Mouse (Mus musculus): ENCODE results near the gene Thrb.

Thrb gene

GRCm38 (mm10) chr14:17972132-17972531 lies 312.1 kb downstream of the Thrb start:
- no peak for DNase-seq

- DNase-seq: no peak
Measured at GRCm38 (mm10) chr14:17972665-17973064, 312.6 kb downstream of the Thrb start.

GRCm38 (mm10) chr14:17975786-17976185 lies 315.7 kb downstream of the Thrb start:
- no peak for DNase-seq

- DNase-seq: no peak
Measured at GRCm38 (mm10) chr14:17978259-17978658, 318.2 kb downstream of the Thrb start.

- DNase-seq: no peak
Measured at GRCm38 (mm10) chr14:17981258-17981657, 321.2 kb downstream of the Thrb start.

- no peak for DNase-seq
Measured at GRCm38 (mm10) chr14:17982017-17982416, 322.0 kb downstream of the Thrb start.

GRCm38 (mm10) chr14:17983390-17983789 lies 323.3 kb downstream of the Thrb start:
- DNase-seq: no peak

GRCm38 (mm10) chr14:17983839-17984238 lies 323.8 kb downstream of the Thrb start:
- DNase-seq: no peak

GRCm38 (mm10) chr14:17988580-17988979 lies 328.5 kb downstream of the Thrb start:
- no peak for DNase-seq

GRCm38 (mm10) chr14:17989182-17989581 lies 329.1 kb downstream of the Thrb start:
- no peak for DNase-seq

GRCm38 (mm10) chr14:17990186-17990585 lies 330.1 kb downstream of the Thrb start:
- DNase-seq: no peak

- no peak for DNase-seq
Measured at GRCm38 (mm10) chr14:18001886-18002285, 341.8 kb downstream of the Thrb start.

- no peak for DNase-seq
Measured at GRCm38 (mm10) chr14:18003686-18004085, 343.6 kb downstream of the Thrb start.

- no peak for DNase-seq
Measured at GRCm38 (mm10) chr14:18008524-18008923, 348.5 kb downstream of the Thrb start.

GRCm38 (mm10) chr14:18016604-18017003 lies 356.5 kb downstream of the Thrb start:
- DNase-seq: no peak

- no peak for DNase-seq
Measured at GRCm38 (mm10) chr14:18020128-18020527, 360.1 kb downstream of the Thrb start.

GRCm38 (mm10) chr14:18020636-18021035 lies 360.6 kb downstream of the Thrb start:
- no peak for DNase-seq

- DNase-seq: peak; percentile 30
Measured at GRCm38 (mm10) chr14:18021726-18022125, 361.7 kb downstream of the Thrb start.

GRCm38 (mm10) chr14:18022351-18022750 lies 362.3 kb downstream of the Thrb start:
- DNase-seq: no peak

- no peak for DNase-seq
Measured at GRCm38 (mm10) chr14:18027867-18028266, 367.8 kb downstream of the Thrb start.

- DNase-seq: no peak
Measured at GRCm38 (mm10) chr14:18029181-18029932, 369.3 kb downstream of the Thrb start.

GRCm38 (mm10) chr14:18031941-18032340 lies 371.9 kb downstream of the Thrb start:
- no peak for DNase-seq

GRCm38 (mm10) chr14:18036573-18036972 lies 376.5 kb downstream of the Thrb start:
- DNase-seq: no peak

- no peak for DNase-seq
Measured at GRCm38 (mm10) chr14:18062082-18062772, 402.2 kb downstream of the Thrb start.

All from kidney, adult 11 months (tissue).